Mouse (Mus musculus) cerebellum, adult 2 months (tissue): Measurements from ENCODE around the gene Akt1s1.
A peak's percentile ranks its signal among the peaks of the same experiment; 100 is the strongest.

Experiments
- CTCF ChIP-seq: fragments of 200-500 bp; IDR thresholded peaks from 2 replicates; pipeline ENCODE4 v1.5.1; 2011; ENCODE audit warnings: low read depth, mild to moderate bottlenecking, control low read depth, low read length, moderate library complexity, borderline replicate concordance; ENCODE audit not compliant: insufficient read depth
- POLR2A ChIP-seq: fragments of 200-500 bp; IDR thresholded peaks from 2 replicates; pipeline ENCODE4 v1.6.1; 2011; ENCODE audit warnings: low read length, control low read depth, borderline replicate concordance; ENCODE audit not compliant: insufficient read depth

- TF ChIP-seq POLR2A: peak; percentile 76; the same call in 1 of the 2 replicates
- TF ChIP-seq CTCF: no peak
These were observed 21.1 kb downstream of the Akt1s1 start, which contains the start of gene Ptov1 for GRCm38 (mm10) chr7:44869697-44870528.
